Mouse (Mus musculus) frontal cortex, postnatal 36 days (tissue): ENCODE measurements around the gene Gm49361.
A peak's percentile ranks its signal among the peaks of the same experiment; 100 is the strongest.
"Not testable (repeated sequence)": the region's sequence is repeated elsewhere in the genome, so short reads cannot be mapped to it uniquely, and the experiment has no call there.

Experiments used
- DNase-seq, 2 experiments: peaks; one replicate each; pipeline ENCODE4 v3.0.0; 2022; ENCODE audit warnings: low spot score in 2 of 2

Gene Gm49361

GRCm38 (mm10) chr14:57691316-57691715 lies 54.6 kb downstream of the Gm49361 start:
- DNase-seq, result no peak

- DNase-seq, result no peak
These were observed 55.2 kb downstream of the Gm49361 start for GRCm38 (mm10) chr14:57690681-57691080.

GRCm38 (mm10) chr14:57688066-57688465 lies 57.8 kb downstream of the Gm49361 start:
- not testable (repeated sequence) for DNase-seq

- DNase-seq, result no peak
These were observed 58.5 kb downstream of the Gm49361 start for GRCm38 (mm10) chr14:57687441-57687840.

- no peak for DNase-seq
These were observed 59.3 kb downstream of the Gm49361 start for GRCm38 (mm10) chr14:57686647-57687046.

- peak; percentile 25 to 51 for DNase-seq
These were observed 61.3 kb downstream of the Gm49361 start for GRCm38 (mm10) chr14:57684579-57684978.

- no peak for DNase-seq
These were observed 63.2 kb downstream of the Gm49361 start for GRCm38 (mm10) chr14:57682751-57683150.

- DNase-seq, result peak; percentile 87 to 89
These were observed 65.9 kb downstream of the Gm49361 start for GRCm38 (mm10) chr14:57679958-57680535.

GRCm38 (mm10) chr14:57679523-57679922 lies 66.4 kb downstream of the Gm49361 start:
- no peak for DNase-seq

- DNase-seq, result no peak
These were observed 70.4 kb downstream of the Gm49361 start for GRCm38 (mm10) chr14:57675481-57675880.

- DNase-seq, result no peak
These were observed 80.3 kb downstream of the Gm49361 start for GRCm38 (mm10) chr14:57665628-57665950.

GRCm38 (mm10) chr14:57664822-57665627 lies 80.9 kb downstream of the Gm49361 start, which contains the start of gene Xpo4:
Gene Xpo4, minus strand, starts transcription at chr14:57665430.
- peak; percentile 84 to 86 for DNase-seq

GRCm38 (mm10) chr14:57664311-57664821 lies 81.5 kb downstream of the Gm49361 start:
- DNase-seq, result no peak

- no peak for DNase-seq
These were observed 82.3 kb downstream of the Gm49361 start for GRCm38 (mm10) chr14:57663630-57664029.

GRCm38 (mm10) chr14:57658301-57658700 lies 87.6 kb downstream of the Gm49361 start:
- no peak for DNase-seq

GRCm38 (mm10) chr14:57657500-57657899 lies 88.4 kb downstream of the Gm49361 start:
- DNase-seq, result no peak

GRCm38 (mm10) chr14:57656519-57656918 lies 89.4 kb downstream of the Gm49361 start:
- DNase-seq, result not testable (repeated sequence)

GRCm38 (mm10) chr14:57649501-57649900 lies 96.4 kb downstream of the Gm49361 start:
- no peak for DNase-seq

- no peak for DNase-seq
These were observed 99.7 kb downstream of the Gm49361 start for GRCm38 (mm10) chr14:57646155-57646554.

GRCm38 (mm10) chr14:57639153-57639552 lies 106.8 kb downstream of the Gm49361 start:
- no peak for DNase-seq

GRCm38 (mm10) chr14:57634141-57634540 lies 111.8 kb downstream of the Gm49361 start:
- no peak for DNase-seq

GRCm38 (mm10) chr14:57629595-57629994 lies 116.3 kb downstream of the Gm49361 start:
- DNase-seq, result no peak

GRCm38 (mm10) chr14:57622934-57623333 lies 123.0 kb downstream of the Gm49361 start:
- DNase-seq, result no peak
